Mouse (Mus musculus) hindbrain, embryonic 11.5 days (tissue): Measurements from ENCODE around the gene Srsf9. TPM values are rescaled to one million over a fixed set of nuclear protein-coding genes. Genes with fewer than 3 reads are reported as not detected.
"Not testable (repeated sequence)": the region's sequence is repeated elsewhere in the genome, so short reads cannot be mapped to it uniquely, and the experiment has no call there.

Experiments used
- ATAC-seq: fragments of 200-750 bp; cut with Nextera tagmentation; 2 replicates; pipeline ENCODE4 v1.8.0; 2017; ENCODE audit warnings: mild to moderate bottlenecking, moderate TSS enrichment, moderate library complexity; ENCODE audit not compliant: low FRiP score
- DNase-seq: peaks from one replicate; pipeline ENCODE4 v3.0.0-alpha.2; 2015; ENCODE audit warnings: low spot score
- H3K27ac ChIP-seq: fragments of 300-500 bp; sonication (generic); 2 replicates; pipeline ENCODE4 v1.5.1; 2014; ENCODE audit warnings: mild to moderate bottlenecking, low read depth, low read length
- H3K27me3 ChIP-seq: fragments of 300-500 bp; sonication (generic); 2 replicates; pipeline ENCODE4 v1.6.1; 2014; ENCODE audit warnings: mild to moderate bottlenecking, low read length, moderate library complexity, mixed read lengths; ENCODE audit not compliant: control insufficient read depth, insufficient read depth
- H3K36me3 ChIP-seq: fragments of 300-500 bp; sonication (generic); 2 replicates; pipeline ENCODE4 v1.6.1; 2014; ENCODE audit warnings: mild to moderate bottlenecking, low read length, moderate library complexity, mixed read lengths; ENCODE audit not compliant: control insufficient read depth, insufficient read depth
- H3K4me1 ChIP-seq: fragments of 300-500 bp; sonication (generic); replicated peaks from 2 replicates; pipeline ENCODE4 v1.6.1; 2014; ENCODE audit warnings: low read length, mixed read lengths; ENCODE audit not compliant: control insufficient read depth, insufficient read depth
- H3K4me2 ChIP-seq: fragments of 300-500 bp; sonication (generic); replicated peaks from 2 replicates; pipeline ENCODE4 v1.6.1; 2014; ENCODE audit warnings: mild to moderate bottlenecking, low read depth, low read length
- H3K4me3 ChIP-seq: fragments of 300-500 bp; sonication (generic); 2 replicates; pipeline ENCODE4 v1.5.1; 2014; ENCODE audit warnings: low read depth, low read length
- H3K9ac ChIP-seq: fragments of 300-500 bp; sonication (generic); 2 replicates; pipeline ENCODE4 v1.6.1; 2014; ENCODE audit warnings: low read depth, low read length
- H3K9me3 ChIP-seq: fragments of 300-500 bp; sonication (generic); 2 replicates; pipeline ENCODE4 v1.6.1; 2016; ENCODE audit warnings: low read length; ENCODE audit not compliant: control insufficient read depth
- WGBS: fragments of 180-500 bp; shearing (Covaris S2); extraction: QIAGEN DNeasy Blood & Tissue Kit; methylation state at CpG from one replicate; pipeline ENCODE4 v1.1.7; 2014; 5-methylcytosine and 5-hydroxymethylcytosine counted together
- polyA plus RNA-seq: library from polyadenylated mRNA; unstranded; fragments of >200 nt; fragmentation: Nextera tagmentation; extraction: Ambion mirVana; gene quantifications from 2 replicates; pipeline ENCODE4 v1.2.1, GENCODE M21; 2014

Gene Srsf9
- polyA plus RNA-seq, 1 experiment from 2014 or later = 305 TPM

DNA sequence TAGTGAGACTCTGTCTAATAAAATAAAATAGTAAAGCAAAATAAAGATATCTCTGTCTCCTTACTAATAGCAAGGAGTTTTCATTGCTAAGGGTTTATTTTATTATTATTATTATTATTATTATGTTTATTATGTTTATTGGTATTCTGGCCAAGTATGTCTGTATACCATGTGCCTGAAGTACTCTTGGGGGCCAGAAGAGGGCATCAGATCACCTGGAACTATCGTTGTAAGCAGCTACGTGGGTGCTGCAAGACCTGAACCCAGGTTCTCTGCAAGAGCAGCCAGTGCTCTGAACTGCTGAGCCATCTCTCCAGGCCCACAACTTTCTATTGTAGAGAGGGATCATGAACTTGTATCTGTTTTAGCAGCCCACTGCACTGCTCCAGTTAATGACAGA lies 48.5 kb downstream of the Srsf9 start:
- Histone ChIP-seq H3K27ac (no peak overlapping the region), H3K4me1 (no peaks in the 10 kb centered on the region; the same call in 1 of the 2 replicates), H3K9me3 (no peaks in the 10 kb centered on the region), H3K4me2 (no peak overlapping the region), H3K27me3 (no peaks in the 10 kb centered on the region), H3K9ac (no peak overlapping the region), H3K36me3 (no peaks in the 10 kb centered on the region), H3K4me3 (no peak overlapping the region)
- WGBS = 85% methylated on average over 2 of the region's 2 CpGs
- DNase-seq (no peak), ATAC-seq (no peak)

DNA sequence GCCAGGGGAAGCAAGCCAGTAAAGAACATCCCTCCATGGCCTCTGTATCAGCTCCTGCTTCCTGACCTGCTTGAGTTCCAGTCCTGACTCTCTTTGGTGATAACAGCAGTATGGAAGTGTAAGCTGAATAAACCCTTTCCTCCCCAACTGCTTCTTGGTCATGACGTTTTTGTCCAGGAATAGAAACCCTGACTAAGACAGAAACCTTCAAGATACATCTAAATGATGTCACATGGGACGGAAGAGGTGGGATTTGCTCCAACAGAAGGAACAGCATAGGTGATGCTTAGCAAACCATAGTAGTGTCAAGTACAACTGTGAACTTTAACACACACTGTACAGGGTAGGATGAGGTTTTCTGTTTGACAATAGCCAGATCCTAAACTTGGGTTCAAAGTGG lies 51.9 kb downstream of the Srsf9 start:
- WGBS = 84% methylated on average over 2 of the region's 2 CpGs
- H3K27ac ChIP-seq, H3K9ac ChIP-seq, DNase-seq, H3K4me3 ChIP-seq, H3K36me3 ChIP-seq, H3K27me3 ChIP-seq, H3K4me1 ChIP-seq, H3K4me2 ChIP-seq, H3K9me3 ChIP-seq, ATAC-seq: not testable (repeated sequence)

Other genes with a start within 250 kb of the Srsf9 start
- gene Gm10401, start 228.9 kb upstream of the Srsf9 start, polyA plus RNA-seq = 24.9 and 34.4 TPM in 2 replicates
- 22.9 and 30.8 TPM in 2 replicates for gene Acads, start 207.8 kb upstream of the Srsf9 start, polyA plus RNA-seq
- 46.8 and 57.2 TPM in 2 replicates for gene Unc119b, start 192.2 kb upstream of the Srsf9 start, polyA plus RNA-seq
- 41.2 and 44.1 TPM in 2 replicates for gene Mlec, start 169.0 kb upstream of the Srsf9 start, polyA plus RNA-seq
- 5.0 and 7.6 TPM in 2 replicates for gene Cabp1, start 132.8 kb upstream of the Srsf9 start, polyA plus RNA-seq
- 104 and 106 TPM in 2 replicates for gene Pop5, start 91.3 kb upstream of the Srsf9 start, polyA plus RNA-seq
- gene Rnf10, start 54.3 kb upstream of the Srsf9 start, polyA plus RNA-seq = 65.9 and 87.5 TPM in 2 replicates
- 52.6 and 55.5 TPM in 2 replicates for gene Coq5, start 47.5 kb upstream of the Srsf9 start, polyA plus RNA-seq
- gene Dynll1, start 26.2 kb upstream of the Srsf9 start, polyA plus RNA-seq = 1,538 and 1,558 TPM in 2 replicates
- 43.0 and 51.2 TPM in 2 replicates for gene Gatc, start 14.0 kb downstream of the Srsf9 start, polyA plus RNA-seq
- gene Triap1, start 14.0 kb downstream of the Srsf9 start, polyA plus RNA-seq = 56.8 and 60.0 TPM in 2 replicates
- 811 and 829 TPM in 2 replicates for gene Cox6a1, start 21.8 kb downstream of the Srsf9 start, polyA plus RNA-seq
- 136 and 141 TPM in 2 replicates for gene Msi1, start 102.4 kb downstream of the Srsf9 start, polyA plus RNA-seq
- gene Pla2g1b, start 139.1 kb downstream of the Srsf9 start, polyA plus RNA-seq = 0.56 and 1.1 TPM in 2 replicates
- 21.3 and 23.1 TPM in 2 replicates for gene Sirt4, start 157.5 kb downstream of the Srsf9 start, polyA plus RNA-seq
- gene Pxn, start 179.5 kb downstream of the Srsf9 start, polyA plus RNA-seq = 9.0 and 10.1 TPM in 2 replicates
- 1,244 and 1,247 TPM in 2 replicates for gene Rplp0, start 232.3 kb downstream of the Srsf9 start, polyA plus RNA-seq
- 31.8 and 39.4 TPM in 2 replicates for gene Gcn1l1, start 238.1 kb downstream of the Srsf9 start, polyA plus RNA-seq